Mouse (Mus musculus) olfactory bulb, adult 2 months (tissue): ENCODE measurements at regions not wholly inside any gene's neighbourhood (a gene's known extent, or its start where the extent isn't known, plus 50 kb on each side); places are given as distances from the start of the nearest gene placed in this dataset.
"Not testable (repeated sequence)": the region's sequence is repeated elsewhere in the genome, so short reads cannot be mapped to it uniquely, and the experiment has no call there.

ENCODE experiments used
- H3K27ac ChIP-seq: fragments of 200-500 bp; 2 replicates; pipeline ENCODE4 v1.5.1; 2012; ENCODE audit warnings: low read depth, low read length; ENCODE audit not compliant: insufficient read depth
- H3K4me1 ChIP-seq: fragments of 200-500 bp; 2 replicates; pipeline ENCODE4 v1.6.1; 2012; ENCODE audit warnings: low read length; ENCODE audit not compliant: control insufficient read depth, insufficient read depth
- H3K4me3 ChIP-seq: fragments of 200-500 bp; 2 replicates; pipeline ENCODE4 v1.5.1; 2012; ENCODE audit warnings: mild to moderate bottlenecking, low read depth, low read length, moderate library complexity; ENCODE audit not compliant: insufficient read depth
- CTCF ChIP-seq: fragments of 200-500 bp; IDR thresholded peaks from 2 replicates; pipeline ENCODE4 v1.5.1; 2012; ENCODE audit warnings: low read depth, mild to moderate bottlenecking, low read length, moderate library complexity; ENCODE audit not compliant: insufficient read depth
- POLR2A ChIP-seq: fragments of 200-500 bp; IDR thresholded peaks from 2 replicates; pipeline ENCODE4 v1.6.1; 2012; ENCODE audit warnings: mild to moderate bottlenecking, low read depth, low read length, moderate library complexity; ENCODE audit not compliant: insufficient read depth
- WGBS: fragments of 180-500 bp; shearing (Covaris S2); methylation state at CpG from one replicate; pipeline ENCODE4 v1.1.7; 2018; 5-methylcytosine and 5-hydroxymethylcytosine counted together

GRCm38 (mm10) chr5:148690158-148690822, 137.7 kb upstream of the Ubl3 start:
- H3K27ac ChIP-seq = no peak overlapping the region
- TF ChIP-seq CTCF (no peak), POLR2A (no peak)

DNA sequence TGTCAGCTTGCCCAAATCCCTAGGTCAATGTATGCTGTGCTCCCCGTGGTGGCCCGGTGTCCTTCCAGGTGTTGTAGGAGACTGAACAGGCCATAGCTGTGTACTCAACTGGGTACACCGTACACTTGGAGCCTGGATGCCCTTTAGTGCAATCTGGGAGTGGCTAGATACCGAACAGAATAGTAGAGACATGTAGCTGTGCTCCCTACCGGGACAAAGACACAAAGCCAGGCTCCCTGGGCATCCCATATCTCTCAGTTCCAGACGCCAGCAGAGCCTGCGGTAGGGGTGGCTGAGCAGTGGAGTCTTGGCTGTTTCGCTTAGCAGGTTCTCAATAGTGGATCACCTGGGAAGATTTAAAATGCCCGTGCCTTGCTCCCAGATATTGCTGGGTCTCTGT, 136.7 kb upstream of the Ubl3 start:
- WGBS = 94% methylated on average over 9 of the region's 9 CpGs
- H3K27ac ChIP-seq = no peak overlapping the region
- TF ChIP-seq CTCF (no peak), POLR2A (no peak)
- H3K4me1 ChIP-seq = peaks cover 10% of the 10 kb centered on the region; the same call in 1 of the 2 replicates
- no peak overlapping the region for H3K4me3 ChIP-seq

More at GRCm38 (mm10) chr5:148690158-148690822, 137.7 kb upstream of the Ubl3 start:
- WGBS = 87% methylated on average over 7 of the region's 7 CpGs
- Histone ChIP-seq H3K4me3 (no peak overlapping the region), H3K4me1 (peaks cover 10% of the 10 kb centered on the region; the same call in 1 of the 2 replicates)

DNA sequence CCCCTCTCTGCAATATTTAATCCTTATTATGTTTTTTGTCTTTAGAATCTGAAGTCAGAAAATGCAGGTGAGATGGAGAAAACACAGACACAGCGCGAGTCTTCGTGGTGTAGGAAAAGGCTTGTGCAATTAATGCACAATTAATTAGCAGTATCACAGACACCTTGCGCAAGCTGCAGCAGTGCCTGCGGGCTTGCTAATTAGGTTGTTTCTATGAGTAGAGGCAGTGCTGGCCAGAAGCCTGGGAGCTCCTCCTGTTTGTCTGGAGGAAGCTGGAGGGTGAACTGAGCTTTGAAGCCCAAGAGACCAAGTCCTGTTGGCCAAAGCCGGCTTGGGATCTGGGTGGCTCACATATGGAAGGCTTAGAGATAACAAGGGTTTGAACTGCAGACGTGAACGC, 135.9 kb upstream of the Ubl3 start:
- Histone ChIP-seq H3K4me1 (peaks cover 10% of the 10 kb centered on the region; the same call in 1 of the 2 replicates), H3K27ac (no peak overlapping the region), H3K4me3 (no peak overlapping the region)
- 61% methylated on average over 8 of the region's 8 CpGs for WGBS
- TF ChIP-seq POLR2A = no peak
- TF ChIP-seq CTCF = no peak

GRCm38 (mm10) chr5:148687827-148688226, 135.2 kb upstream of the Ubl3 start:
- no peak for TF ChIP-seq POLR2A
- no peak for TF ChIP-seq CTCF
- H3K27ac ChIP-seq = no peak overlapping the region

DNA sequence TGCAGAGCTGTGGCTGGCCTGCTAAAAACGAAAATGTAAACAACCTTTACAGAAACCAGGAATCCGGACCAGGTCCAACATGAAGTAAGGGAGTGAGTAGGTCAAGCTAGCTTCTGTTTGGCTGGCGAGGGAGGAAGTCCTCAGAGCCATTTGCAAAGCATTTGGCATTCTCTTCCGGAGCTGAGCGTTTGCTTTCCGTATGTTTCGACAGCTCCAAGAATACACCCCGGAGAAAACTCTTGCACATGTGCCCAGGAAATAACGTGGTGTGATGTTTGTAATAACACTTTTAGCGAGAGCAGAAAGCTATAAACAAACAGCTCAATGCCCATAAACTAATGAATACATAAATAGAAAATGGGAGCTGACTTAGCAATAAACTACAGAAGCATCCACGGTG, 131.6 kb upstream of the Ubl3 start:
- Histone ChIP-seq H3K27ac (no peak overlapping the region), H3K4me1 (peaks cover 2% of the 10 kb centered on the region; the same call in 1 of the 2 replicates), H3K4me3 (no peak overlapping the region)
- TF ChIP-seq POLR2A = no peak
- no peak for TF ChIP-seq CTCF
- 40% methylated on average over 11 of the region's 11 CpGs for WGBS

More at GRCm38 (mm10) chr5:148687827-148688226, 135.2 kb upstream of the Ubl3 start:
- H3K4me3 ChIP-seq = no peak overlapping the region
- 72% methylated on average over 3 of the region's 3 CpGs for WGBS
- H3K4me1 ChIP-seq = peaks cover 10% of the 10 kb centered on the region; the same call in 1 of the 2 replicates

- Histone ChIP-seq H3K4me1 (no peaks in the 10 kb centered on the region), H3K27ac (no peak overlapping the region), H3K4me3 (no peak overlapping the region)
- WGBS = 99% methylated on average over 6 of the region's 6 CpGs
- no peak for TF ChIP-seq CTCF
- TF ChIP-seq POLR2A = no peak
These were observed 130.0 kb upstream of the Ubl3 start for GRCm38 (mm10) chr5:148682553-148682952.

DNA sequence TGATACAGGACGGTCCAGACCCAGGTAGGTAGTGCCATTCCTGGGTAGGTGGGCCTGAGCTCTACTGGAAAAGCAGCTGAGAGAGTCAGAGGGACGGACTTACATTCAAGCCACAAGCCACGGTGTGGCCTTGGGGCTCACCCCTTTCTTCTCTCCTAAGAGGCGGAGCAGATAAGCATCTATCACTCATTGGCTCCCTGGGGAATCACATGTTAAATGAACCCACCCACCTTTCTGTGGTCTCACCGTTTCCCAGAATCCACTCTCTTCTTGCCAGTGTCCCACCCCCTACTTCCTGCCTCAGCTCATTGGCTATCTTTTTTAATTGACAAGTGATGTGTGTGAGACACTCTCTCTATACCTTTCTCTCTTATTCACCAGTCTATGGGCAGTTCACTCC, 127.8 kb upstream of the Ubl3 start:
- 92% methylated on average over 5 of the region's 5 CpGs for WGBS
- Histone ChIP-seq H3K27ac (no peak overlapping the region), H3K4me3 (no peak overlapping the region), H3K4me1 (no peaks in the 10 kb centered on the region)
- TF ChIP-seq CTCF = no peak
- no peak for TF ChIP-seq POLR2A

GRCm38 (mm10) chr5:148679586-148679985, 127.0 kb upstream of the Ubl3 start:
- no peaks in the 10 kb centered on the region for H3K4me1 ChIP-seq
- WGBS = 95% methylated on average over 4 of the region's 4 CpGs
- no peak overlapping the region for H3K27ac ChIP-seq
- no peak overlapping the region for H3K4me3 ChIP-seq
- TF ChIP-seq CTCF (no peak), POLR2A (no peak)

GRCm38 (mm10) chr5:148678285-148678937, 125.8 kb upstream of the Ubl3 start:
- not testable (repeated sequence) for H3K27ac ChIP-seq, H3K4me1 ChIP-seq, H3K4me3 ChIP-seq
- WGBS = 92% methylated on average over 12 of the region's 12 CpGs
